Mouse (Mus musculus): ENCODE data around the gene Acot13.
"Not testable (repeated sequence)": the region's sequence is repeated elsewhere in the genome, so short reads cannot be mapped to it uniquely, and the experiment has no call there.

Acot13 gene

GRCm38 (mm10) chr13:24831353-24832130, at the start of gene Acot13, which contains the start of gene Tdp2:
Gene Acot13 (minus strand): TSS chr13:24831540.
Gene Tdp2 (plus strand): TSS chr13:24831679.
- peak; percentile 94 to 96 for DNase-seq (ENCODE audit: low spot score in 2 of 2)

- no peak for DNase-seq (ENCODE audit: low spot score in 2 of 2)
These were observed 49.4 kb upstream of the Acot13 start for GRCm38 (mm10) chr13:24880704-24881103.

- no peak for DNase-seq (ENCODE audit: low spot score in 2 of 2)
These were observed 48.9 kb upstream of the Acot13 start for GRCm38 (mm10) chr13:24880208-24880607.

GRCm38 (mm10) chr13:24879359-24880040, 48.2 kb upstream of the Acot13 start:
- DNase-seq (ENCODE audit: low spot score in 2 of 2): no peak

- DNase-seq (ENCODE audit: low spot score in 2 of 2): no peak
These were observed 36.9 kb upstream of the Acot13 start for GRCm38 (mm10) chr13:24868233-24868632.

- no peak for DNase-seq (ENCODE audit: low spot score in 2 of 2)
These were observed 36.4 kb upstream of the Acot13 start for GRCm38 (mm10) chr13:24867789-24868188.

- no peak for DNase-seq (ENCODE audit: low spot score in 2 of 2)
These were observed 35.4 kb upstream of the Acot13 start for GRCm38 (mm10) chr13:24866430-24867402.

GRCm38 (mm10) chr13:24862520-24862919, 31.2 kb upstream of the Acot13 start:
- peak in 1 of 2 experiments; percentile 22 for DNase-seq (ENCODE audit: low spot score in 2 of 2)

GRCm38 (mm10) chr13:24862021-24862420, 30.7 kb upstream of the Acot13 start:
- no peak for DNase-seq (ENCODE audit: low spot score in 2 of 2)

GRCm38 (mm10) chr13:24861084-24861483, 29.7 kb upstream of the Acot13 start:
- no peak for DNase-seq (ENCODE audit: low spot score in 2 of 2)

- DNase-seq (ENCODE audit: low spot score in 2 of 2): no peak
These were observed 27.8 kb upstream of the Acot13 start for GRCm38 (mm10) chr13:24859115-24859514.

- no peak for DNase-seq (ENCODE audit: low spot score in 2 of 2)
These were observed 21.2 kb upstream of the Acot13 start for GRCm38 (mm10) chr13:24852570-24852969.

- DNase-seq (ENCODE audit: low spot score in 2 of 2): no peak
These were observed 20.6 kb upstream of the Acot13 start for GRCm38 (mm10) chr13:24851989-24852388.

GRCm38 (mm10) chr13:24849318-24849717, 18.0 kb upstream of the Acot13 start:
- DNase-seq (ENCODE audit: low spot score in 2 of 2): no peak

- peak; percentile 11 to 23 for DNase-seq (ENCODE audit: low spot score in 2 of 2)
These were observed 13.9 kb upstream of the Acot13 start, which contains the start of gene D130043K22Rik for GRCm38 (mm10) chr13:24844983-24845955. Gene D130043K22Rik (plus strand): TSS chr13:24845135.

GRCm38 (mm10) chr13:24841702-24842101, 10.4 kb upstream of the Acot13 start:
- no peak for DNase-seq (ENCODE audit: low spot score in 2 of 2)

GRCm38 (mm10) chr13:24839831-24840230, 8.5 kb upstream of the Acot13 start:
- no peak for DNase-seq (ENCODE audit: low spot score in 2 of 2)

GRCm38 (mm10) chr13:24837765-24838164, 6.4 kb upstream of the Acot13 start:
- not testable (repeated sequence) for DNase-seq (ENCODE audit: low spot score in 2 of 2)

GRCm38 (mm10) chr13:24832811-24833155, 1.4 kb upstream of the Acot13 start:
- no peak for DNase-seq (ENCODE audit: low spot score in 2 of 2)

- no peak for DNase-seq (ENCODE audit: low spot score in 2 of 2)
These were observed 931 bp upstream of the Acot13 start for GRCm38 (mm10) chr13:24832131-24832810.

All from spleen, postnatal 36 days (tissue).